Mouse (Mus musculus) granulocyte monocyte progenitor cell, adult 5-6 weeks (primary cell): ENCODE data around the gene Pip4k2a. TPM values are rescaled to one million over a fixed set of nuclear protein-coding genes. Genes with fewer than 3 reads are reported as not detected.

Source experiments
- ATAC-seq: replicated peaks from 2 replicates; pipeline ENCODE4 v1.8.0; 2016; ENCODE audit warnings: mild to moderate bottlenecking, moderate TSS enrichment, inconsistent platforms; ENCODE audit not compliant: poor library complexity, severe bottlenecking
- total RNA-seq, 2 experiments: library from RNA; stranded (forward) in 1 of 2; stranded (reverse) in 1 of 2; fragments of 200-712, 200-1000 nt in 1 of 2; fragments of >200 nt in 1 of 2; fragmentation: Nextera tagmentation in 1 of 2; gene quantifications; 2 replicates each; pipeline ENCODE4 v1.2.3; 2014 to 2017

Pip4k2a gene
- total RNA-seq, 2 experiments from 2014 or later: 16.7 to 29.3 TPM

- no peak for ATAC-seq
Measured at GRCm38 (mm10) chr2:18860686-18861085, 137.2 kb downstream of the Pip4k2a start.

- no peak for ATAC-seq
Measured at GRCm38 (mm10) chr2:18857952-18858351, 140.0 kb downstream of the Pip4k2a start.

- no peak for ATAC-seq
Measured at GRCm38 (mm10) chr2:18856461-18856860, 141.5 kb downstream of the Pip4k2a start.

GRCm38 (mm10) chr2:18855246-18855645, 142.7 kb downstream of the Pip4k2a start:
- ATAC-seq: no peak; the same call in 1 of the 2 replicates

GRCm38 (mm10) chr2:18853345-18853744, 144.6 kb downstream of the Pip4k2a start:
- ATAC-seq: no peak

- no peak for ATAC-seq
Measured at GRCm38 (mm10) chr2:18850657-18851056, 147.3 kb downstream of the Pip4k2a start.

GRCm38 (mm10) chr2:18848074-18848629, 149.8 kb downstream of the Pip4k2a start:
- no peak for ATAC-seq

GRCm38 (mm10) chr2:18842527-18842926, 155.4 kb downstream of the Pip4k2a start:
- no peak for ATAC-seq

GRCm38 (mm10) chr2:18841051-18841450, 156.9 kb downstream of the Pip4k2a start:
- no peak for ATAC-seq

GRCm38 (mm10) chr2:18839532-18839931, 158.4 kb downstream of the Pip4k2a start:
- ATAC-seq: no peak

GRCm38 (mm10) chr2:18835266-18835908, 162.5 kb downstream of the Pip4k2a start:
- peak; percentile 87 for ATAC-seq

GRCm38 (mm10) chr2:18833024-18833590, 164.8 kb downstream of the Pip4k2a start:
- ATAC-seq: no peak

- ATAC-seq: no peak
Measured at GRCm38 (mm10) chr2:18831031-18831774, 166.7 kb downstream of the Pip4k2a start.

- ATAC-seq: no peak
Measured at GRCm38 (mm10) chr2:18822711-18823110, 175.2 kb downstream of the Pip4k2a start.

- ATAC-seq: peak; percentile 93
Measured at GRCm38 (mm10) chr2:18821451-18822379, 176.2 kb downstream of the Pip4k2a start.

- ATAC-seq: no peak
Measured at GRCm38 (mm10) chr2:18819520-18819919, 178.4 kb downstream of the Pip4k2a start.

- ATAC-seq: peak; percentile 97
Measured at GRCm38 (mm10) chr2:18816036-18816435, 181.9 kb downstream of the Pip4k2a start.

- no peak for ATAC-seq
Measured at GRCm38 (mm10) chr2:18815336-18815965, 182.5 kb downstream of the Pip4k2a start.

- no peak for ATAC-seq
Measured at GRCm38 (mm10) chr2:18814447-18814804, 183.5 kb downstream of the Pip4k2a start.
